Mouse (Mus musculus): ENCODE data around the gene Rdh13. TPM values are rescaled to one million over a fixed set of nuclear protein-coding genes. Genes with fewer than 3 reads are reported as not detected.

The Rdh13 gene
- 26.7 and 28.3 TPM in 2 replicates for polyA plus RNA-seq (2012; rRNA removed)

GRCm38 (mm10) chr7:4445216-4445791 is at the start of gene Rdh13:
TSS of gene Rdh13 (minus strand) at chr7:4445649.

GRCm38 (mm10) chr7:4460576-4461434 is 15.4 kb upstream of the Rdh13 start, which contains the start of gene Eps8l1:
TSS of gene Eps8l1 (plus strand) at chr7:4460674.

GRCm38 (mm10) chr7:4397730-4398129 is 47.7 kb downstream of the Rdh13 start, which contains the start of gene Gp6:
TSS of gene Gp6 (minus strand) at chr7:4397744.

Other genes starting within 250 kb of the Rdh13 start
- gene Lilra5, start 207.9 kb downstream of the Rdh13 start, polyA plus RNA-seq (2012; rRNA removed) = not detected in 2 replicates
- not detected in 2 replicates for gene Ncr1, start 107.9 kb downstream of the Rdh13 start, polyA plus RNA-seq (2012; rRNA removed)
- 0.22 and 0.39 TPM in 2 replicates for gene Gp6, start 47.9 kb downstream of the Rdh13 start, polyA plus RNA-seq (2012; rRNA removed)
- gene Eps8l1, start 15.0 kb upstream of the Rdh13 start, polyA plus RNA-seq (2012; rRNA removed) = 1.7 and 4.5 TPM in 2 replicates
- 92.1 and 120 TPM in 2 replicates for gene Ppp1r12c, start 56.0 kb upstream of the Rdh13 start, polyA plus RNA-seq (2012; rRNA removed)
- 19.4 and 82.3 TPM in 2 replicates for gene Tnnt1, start 70.7 kb upstream of the Rdh13 start, polyA plus RNA-seq (2012; rRNA removed)
- 28.7 and 43.3 TPM in 2 replicates for gene Tnni3, start 78.6 kb upstream of the Rdh13 start, polyA plus RNA-seq (2012; rRNA removed)
- gene Dnaaf3, start 86.8 kb upstream of the Rdh13 start, polyA plus RNA-seq (2012; rRNA removed) = 6.1 and 6.7 TPM in 2 replicates
- gene Syt5, start 101.9 kb upstream of the Rdh13 start, polyA plus RNA-seq (2012; rRNA removed) = 11.1 and 11.5 TPM in 2 replicates
- 0.14 and 0.18 TPM in 2 replicates for gene Ptprh, start 158.4 kb upstream of the Rdh13 start, polyA plus RNA-seq (2012; rRNA removed)
- 25.3 and 29.9 TPM in 2 replicates for gene Tmem86b, start 185.8 kb upstream of the Rdh13 start, polyA plus RNA-seq (2012; rRNA removed)
- gene Ppp6r1, start 213.4 kb upstream of the Rdh13 start, polyA plus RNA-seq (2012; rRNA removed) = 80.4 and 91.8 TPM in 2 replicates
- 57.7 and 58.5 TPM in 2 replicates for gene Hspbp1, start 239.4 kb upstream of the Rdh13 start, polyA plus RNA-seq (2012; rRNA removed)
- 43.1 and 53.5 TPM in 2 replicates for gene Brsk1, start 245.0 kb upstream of the Rdh13 start, polyA plus RNA-seq (2012; rRNA removed)